Mouse (Mus musculus): ENCODE data around the gene Adk. TPM values are rescaled to one million over a fixed set of nuclear protein-coding genes. Genes with fewer than 3 reads are reported as not detected.

Adk gene
- polyA plus RNA-seq, 1 experiment = 22.4 TPM

GRCm38 (mm10) chr14:21337948-21338347, 285.6 kb downstream of the Adk start:
- Histone ChIP-seq H3K27me3 (ENCODE audit: control insufficient read depth, insufficient read depth, low read length) (no peaks in the 10 kb centered on the region), H3K4me1 (ENCODE audit: control insufficient read depth, insufficient read depth, low read length) (no peaks in the 10 kb centered on the region), H3K4me3 (ENCODE audit: control insufficient read depth, low read depth, low read length) (no peak overlapping the region), H3K27ac (ENCODE audit: control insufficient read depth, insufficient read depth, low read depth, low read length) (no peak overlapping the region), H3K36me3 (ENCODE audit: control insufficient read depth, insufficient read depth, low read length) (no peaks in the 10 kb centered on the region)
- no peak for TF ChIP-seq CTCF (IDR thresholded peaks at IDR 0.05; ENCODE audit: control insufficient read depth, insufficient read depth, insufficient replicate concordance, low read depth, low read length)
- TF ChIP-seq POLR2A (IDR thresholded peaks at IDR 0.05; ENCODE audit: control insufficient read depth, low read depth, low read length) = no peak

GRCm38 (mm10) chr14:21341195-21341594, 288.8 kb downstream of the Adk start:
- no peak overlapping the region for H3K4me3 ChIP-seq (ENCODE audit: control insufficient read depth, low read depth, low read length)
- H3K4me1 ChIP-seq (ENCODE audit: control insufficient read depth, insufficient read depth, low read length) = no peaks in the 10 kb centered on the region
- no peak for TF ChIP-seq POLR2A (IDR thresholded peaks at IDR 0.05; ENCODE audit: control insufficient read depth, low read depth, low read length)
- TF ChIP-seq CTCF (IDR thresholded peaks at IDR 0.05; ENCODE audit: control insufficient read depth, insufficient read depth, insufficient replicate concordance, low read depth, low read length) = no peak
- H3K27ac ChIP-seq (ENCODE audit: control insufficient read depth, insufficient read depth, low read depth, low read length) = no peak overlapping the region
- H3K27me3 ChIP-seq (ENCODE audit: control insufficient read depth, insufficient read depth, low read length) = no peaks in the 10 kb centered on the region
- H3K36me3 ChIP-seq (ENCODE audit: control insufficient read depth, insufficient read depth, low read length) = no peaks in the 10 kb centered on the region

- H3K4me3 ChIP-seq (ENCODE audit: control insufficient read depth, low read depth, low read length) = no peak overlapping the region
- H3K4me1 ChIP-seq (ENCODE audit: control insufficient read depth, insufficient read depth, low read length) = no peaks in the 10 kb centered on the region
- H3K27me3 ChIP-seq (ENCODE audit: control insufficient read depth, insufficient read depth, low read length) = no peaks in the 10 kb centered on the region
- no peaks in the 10 kb centered on the region for H3K36me3 ChIP-seq (ENCODE audit: control insufficient read depth, insufficient read depth, low read length)
- no peak for TF ChIP-seq CTCF (IDR thresholded peaks at IDR 0.05; ENCODE audit: control insufficient read depth, insufficient read depth, insufficient replicate concordance, low read depth, low read length)
- no peak for TF ChIP-seq POLR2A (IDR thresholded peaks at IDR 0.05; ENCODE audit: control insufficient read depth, low read depth, low read length)
- H3K27ac ChIP-seq (ENCODE audit: control insufficient read depth, insufficient read depth, low read depth, low read length) = no peak overlapping the region
Observed at GRCm38 (mm10) chr14:21342984-21343383, 290.6 kb downstream of the Adk start.

GRCm38 (mm10) chr14:21344896-21345295, 292.5 kb downstream of the Adk start:
- no peaks in the 10 kb centered on the region for H3K27me3 ChIP-seq (ENCODE audit: control insufficient read depth, insufficient read depth, low read length)
- no peaks in the 10 kb centered on the region for H3K4me1 ChIP-seq (ENCODE audit: control insufficient read depth, insufficient read depth, low read length)
- no peak overlapping the region for H3K4me3 ChIP-seq (ENCODE audit: control insufficient read depth, low read depth, low read length)
- no peaks in the 10 kb centered on the region for H3K36me3 ChIP-seq (ENCODE audit: control insufficient read depth, insufficient read depth, low read length)
- TF ChIP-seq CTCF (IDR thresholded peaks at IDR 0.05; ENCODE audit: control insufficient read depth, insufficient read depth, insufficient replicate concordance, low read depth, low read length) (no peak), POLR2A (IDR thresholded peaks at IDR 0.05; ENCODE audit: control insufficient read depth, low read depth, low read length) (no peak)
- no peak overlapping the region for H3K27ac ChIP-seq (ENCODE audit: control insufficient read depth, insufficient read depth, low read depth, low read length)

GRCm38 (mm10) chr14:21348611-21349260, 296.4 kb downstream of the Adk start:
- no peak for TF ChIP-seq POLR2A (IDR thresholded peaks at IDR 0.05; ENCODE audit: control insufficient read depth, low read depth, low read length)
- no peak for TF ChIP-seq CTCF (IDR thresholded peaks at IDR 0.05; ENCODE audit: control insufficient read depth, insufficient read depth, insufficient replicate concordance, low read depth, low read length)
- H3K36me3 ChIP-seq (ENCODE audit: control insufficient read depth, insufficient read depth, low read length) = no peaks in the 10 kb centered on the region

GRCm38 (mm10) chr14:21351646-21352045, 299.3 kb downstream of the Adk start:
- Histone ChIP-seq H3K27ac (ENCODE audit: control insufficient read depth, insufficient read depth, low read depth, low read length) (no peak overlapping the region), H3K27me3 (ENCODE audit: control insufficient read depth, insufficient read depth, low read length) (no peaks in the 10 kb centered on the region), H3K4me1 (ENCODE audit: control insufficient read depth, insufficient read depth, low read length) (no peaks in the 10 kb centered on the region), H3K36me3 (ENCODE audit: control insufficient read depth, insufficient read depth, low read length) (no peaks in the 10 kb centered on the region), H3K4me3 (ENCODE audit: control insufficient read depth, low read depth, low read length) (no peak overlapping the region)
- TF ChIP-seq CTCF (IDR thresholded peaks at IDR 0.05; ENCODE audit: control insufficient read depth, insufficient read depth, insufficient replicate concordance, low read depth, low read length) (no peak), POLR2A (IDR thresholded peaks at IDR 0.05; ENCODE audit: control insufficient read depth, low read depth, low read length) (no peak)

More at GRCm38 (mm10) chr14:21348611-21349260, 296.4 kb downstream of the Adk start:
- Histone ChIP-seq H3K4me3 (ENCODE audit: control insufficient read depth, low read depth, low read length) (no peak overlapping the region), H3K27me3 (ENCODE audit: control insufficient read depth, insufficient read depth, low read length) (no peaks in the 10 kb centered on the region), H3K4me1 (ENCODE audit: control insufficient read depth, insufficient read depth, low read length) (no peaks in the 10 kb centered on the region), H3K27ac (ENCODE audit: control insufficient read depth, insufficient read depth, low read depth, low read length) (no peak overlapping the region)

- Histone ChIP-seq H3K36me3 (ENCODE audit: control insufficient read depth, insufficient read depth, low read length) (no peaks in the 10 kb centered on the region), H3K27ac (ENCODE audit: control insufficient read depth, insufficient read depth, low read depth, low read length) (no peak overlapping the region), H3K27me3 (ENCODE audit: control insufficient read depth, insufficient read depth, low read length) (no peaks in the 10 kb centered on the region), H3K4me1 (ENCODE audit: control insufficient read depth, insufficient read depth, low read length) (no peaks in the 10 kb centered on the region), H3K4me3 (ENCODE audit: control insufficient read depth, low read depth, low read length) (no peak overlapping the region)
- TF ChIP-seq CTCF (IDR thresholded peaks at IDR 0.05; ENCODE audit: control insufficient read depth, insufficient read depth, insufficient replicate concordance, low read depth, low read length) = no peak
Observed at GRCm38 (mm10) chr14:21356286-21356685, 303.9 kb downstream of the Adk start.
